Mouse (Mus musculus): Measurements from ENCODE around the gene Atp2a2. TPM values are rescaled to one million over a fixed set of nuclear protein-coding genes. Genes with fewer than 3 reads are reported as not detected.
"Not testable (repeated sequence)": the region's sequence is repeated elsewhere in the genome, so short reads cannot be mapped to it uniquely, and the experiment has no call there.

Gene Atp2a2
- polyA plus RNA-seq, 1 experiment from 2014 or later, result 34.8 TPM

DNA sequence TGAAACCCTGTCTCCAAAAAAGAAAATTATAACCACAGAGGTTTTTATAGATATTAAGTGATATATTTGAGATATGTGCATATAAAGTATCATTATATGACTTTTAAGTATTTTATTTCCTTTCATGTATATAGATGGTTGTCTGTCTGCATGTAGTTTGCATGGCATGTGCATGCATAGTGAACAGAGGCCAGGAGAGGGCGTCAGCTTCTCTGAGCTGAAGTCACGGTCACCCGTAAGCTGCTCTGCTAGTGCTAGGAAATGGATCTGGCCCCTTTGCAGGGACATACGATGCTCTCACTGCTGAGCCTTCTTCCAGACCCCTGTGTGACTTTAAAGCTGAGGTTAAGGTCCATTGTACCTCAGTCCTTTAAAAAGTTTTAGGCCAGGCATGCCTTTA, 67.5 kb downstream of the Atp2a2 start:
- Histone ChIP-seq H3K4me3 (no peak overlapping the region), H3K9me3 (no peaks in the 10 kb centered on the region), H3K27me3 (ENCODE audit: poor library complexity, severe bottlenecking) (no peaks in the 10 kb centered on the region), H3K36me3 (replicated peaks) (peaks cover 100% of the 10 kb centered on the region), H3K27ac (no peak overlapping the region), H3K4me1 (no peaks in the 10 kb centered on the region)
- DNase-seq (ENCODE audit: extremely low spot score, low spot score), result no peak
- 90% methylated on average over 4 of the region's 4 CpGs for WGBS

DNA sequence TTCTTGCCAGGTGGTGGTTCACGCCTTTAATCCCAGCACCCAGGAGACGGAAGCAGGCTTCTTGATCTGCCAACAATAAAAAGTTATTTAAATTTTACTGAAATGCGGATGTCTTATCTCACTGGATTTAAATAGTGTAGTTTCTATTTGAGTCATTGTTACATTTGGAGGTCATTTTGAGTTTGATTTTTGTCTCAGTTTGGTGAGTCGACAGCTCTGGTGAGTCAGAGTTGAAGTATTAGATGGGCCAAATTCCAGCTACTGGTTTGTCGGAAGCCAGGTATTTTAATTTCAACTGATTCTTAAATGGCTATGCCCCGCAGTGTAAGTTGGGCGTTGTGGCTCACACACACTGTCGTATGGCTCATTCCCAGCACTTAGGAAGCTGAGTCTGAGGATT, 70.8 kb downstream of the Atp2a2 start:
- 95% methylated on average over 8 of the region's 8 CpGs for WGBS
- Histone ChIP-seq H3K27me3 (ENCODE audit: poor library complexity, severe bottlenecking) (no peaks in the 10 kb centered on the region), H3K36me3 (replicated peaks) (peaks cover 99% of the 10 kb centered on the region), H3K4me1 (no peaks in the 10 kb centered on the region), H3K4me3 (no peak overlapping the region), H3K9me3 (no peaks in the 10 kb centered on the region), H3K27ac (no peak overlapping the region)
- DNase-seq (ENCODE audit: extremely low spot score, low spot score), result no peak

- 97% methylated on average over 4 of the region's 4 CpGs for WGBS
- no peak for DNase-seq (ENCODE audit: extremely low spot score, low spot score)
- Histone ChIP-seq H3K27me3 (ENCODE audit: poor library complexity, severe bottlenecking) (no peaks in the 10 kb centered on the region), H3K36me3 (replicated peaks) (peaks cover 98% of the 10 kb centered on the region), H3K4me3 (no peak overlapping the region), H3K4me1 (no peaks in the 10 kb centered on the region), H3K27ac (no peak overlapping the region), H3K9me3 (no peaks in the 10 kb centered on the region)
Observed at GRCm38 (mm10) chr5:122430036-122430775, 71.8 kb downstream of the Atp2a2 start.

- Histone ChIP-seq H3K27me3 (ENCODE audit: poor library complexity, severe bottlenecking) (no peaks in the 10 kb centered on the region), H3K36me3 (replicated peaks) (peaks cover 54% of the 10 kb centered on the region), H3K4me3 (no peak overlapping the region), H3K27ac (no peak overlapping the region), H3K4me1 (peaks cover 18% of the 10 kb centered on the region), H3K9me3 (no peaks in the 10 kb centered on the region)
- no peak for DNase-seq (ENCODE audit: extremely low spot score, low spot score)
- WGBS, result 95% methylated on average over 2 of the region's 2 CpGs
Observed at GRCm38 (mm10) chr5:122425550-122425949, 76.5 kb downstream of the Atp2a2 start.

GRCm38 (mm10) chr5:122423083-122423482, 78.9 kb downstream of the Atp2a2 start:
- peaks cover 29% of the 10 kb centered on the region for H3K36me3 ChIP-seq (replicated peaks)
- DNase-seq (ENCODE audit: extremely low spot score, low spot score), result no peak
- H3K4me1 ChIP-seq, result peaks cover 18% of the 10 kb centered on the region
- peak overlapping the region; percentile 93 for H3K27ac ChIP-seq
- H3K9me3 ChIP-seq, result no peaks in the 10 kb centered on the region; the same call in 1 of the 2 replicates
- H3K27me3 ChIP-seq (ENCODE audit: poor library complexity, severe bottlenecking), result no peaks in the 10 kb centered on the region
- 34% methylated on average over 15 of the region's 15 CpGs for WGBS
- H3K4me3 ChIP-seq, result peak overlapping the region; percentile 100

- DNase-seq (ENCODE audit: extremely low spot score, low spot score), result peak; percentile 91
- Histone ChIP-seq H3K4me3 (peak overlapping the region; percentile 100), H3K4me1 (peaks cover 18% of the 10 kb centered on the region), H3K9me3 (no peaks in the 10 kb centered on the region; the same call in 1 of the 2 replicates), H3K36me3 (replicated peaks) (peaks cover 22% of the 10 kb centered on the region), H3K27me3 (ENCODE audit: poor library complexity, severe bottlenecking) (no peaks in the 10 kb centered on the region), H3K27ac (peak overlapping the region; percentile 93)
- WGBS, result under 1% methylated on average over 73 of the region's 73 CpGs
Observed at GRCm38 (mm10) chr5:122422071-122422964, 79.7 kb downstream of the Atp2a2 start.

DNA sequence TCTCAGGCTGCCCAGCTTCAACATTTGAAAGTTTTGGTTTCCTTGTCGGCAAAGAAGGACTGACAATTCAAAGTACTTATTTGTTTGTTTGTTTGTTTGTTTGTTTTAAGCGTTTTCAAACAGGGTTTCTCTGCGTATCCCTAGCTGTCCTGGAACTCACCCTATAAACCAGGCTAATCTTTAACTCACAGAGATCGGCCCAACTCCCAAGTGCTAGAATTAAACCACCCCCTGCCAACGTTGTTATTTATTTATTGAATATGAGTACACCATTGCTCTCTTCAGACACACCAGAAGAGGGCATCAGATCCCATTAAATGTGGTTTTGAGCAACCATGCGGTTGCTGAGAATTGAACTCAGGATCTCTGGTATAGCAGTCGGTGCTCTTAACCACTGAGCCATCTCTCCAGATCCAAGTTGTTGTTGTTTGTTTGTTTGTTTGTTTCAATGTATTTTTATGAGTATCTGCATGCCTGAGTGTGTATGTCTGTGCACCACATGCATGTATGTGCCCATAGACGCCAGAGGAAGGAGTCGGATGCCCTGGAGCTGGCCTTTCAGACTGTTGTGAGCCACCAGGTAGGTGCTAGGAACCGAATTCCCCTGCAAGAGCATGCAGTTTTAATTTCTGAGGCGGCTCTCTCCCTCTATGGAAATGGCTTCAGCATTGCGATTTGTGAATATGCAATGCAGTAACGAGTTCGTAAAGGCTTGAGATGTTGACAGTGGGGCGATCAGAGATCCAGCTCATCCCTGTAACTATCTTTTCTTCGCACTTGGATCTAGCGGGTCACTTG, 80.6 kb downstream of the Atp2a2 start, which contains the start of gene Anapc7:
Gene Anapc7, plus strand, starts transcription at position 423 of the 798 bp plus-strand sequence.
- WGBS, result 28% methylated on average over 17 of the region's 17 CpGs
- no peaks in the 10 kb centered on the region; the same call in 1 of the 2 replicates for H3K9me3 ChIP-seq
- peak within 1 kb of the TSS; percentile 100 for H3K4me3 ChIP-seq
- peak within 1 kb of the TSS; percentile 93 for H3K27ac ChIP-seq
- H3K4me1 ChIP-seq, result peaks cover 18% of the 10 kb centered on the region
- no peaks in the 10 kb centered on the region for H3K27me3 ChIP-seq (ENCODE audit: poor library complexity, severe bottlenecking)
- DNase-seq (ENCODE audit: extremely low spot score, low spot score), result no peak
- H3K36me3 ChIP-seq (replicated peaks), result peaks cover 14% of the 10 kb centered on the region

DNA sequence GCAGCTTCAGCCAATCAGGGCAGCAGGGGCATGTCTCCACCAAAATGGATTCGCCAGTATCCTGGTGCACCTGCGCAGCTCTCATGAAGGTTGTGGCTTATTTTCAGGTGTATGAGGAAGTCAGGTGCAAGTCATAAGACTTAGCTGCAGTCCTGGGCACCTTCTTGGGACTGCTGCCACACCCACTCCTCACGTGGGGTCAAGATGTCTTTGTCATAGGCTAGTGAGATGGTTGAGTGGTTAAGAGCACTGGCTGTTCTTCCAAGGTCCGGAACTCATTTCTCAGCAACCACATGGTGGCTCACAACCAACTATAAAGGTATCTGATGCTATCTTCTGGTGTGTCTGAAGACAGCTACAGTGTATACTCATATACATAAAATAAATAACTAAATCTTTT, 81.3 kb downstream of the Atp2a2 start:
- not testable (repeated sequence) for H3K36me3 ChIP-seq (replicated peaks); H3K4me3 ChIP-seq; DNase-seq (ENCODE audit: extremely low spot score, low spot score); H3K27ac ChIP-seq; H3K9me3 ChIP-seq; H3K27me3 ChIP-seq (ENCODE audit: poor library complexity, severe bottlenecking)
- WGBS, result 78% methylated on average over 4 of the region's 4 CpGs
- H3K4me1 ChIP-seq, result peaks cover 18% of the 10 kb centered on the region

- no peak overlapping the region for H3K27ac ChIP-seq
- no peaks in the 10 kb centered on the region; the same call in 1 of the 2 replicates for H3K9me3 ChIP-seq
- H3K4me3 ChIP-seq, result no peak overlapping the region
- no peaks in the 10 kb centered on the region for H3K27me3 ChIP-seq (ENCODE audit: poor library complexity, severe bottlenecking)
- WGBS, result 90% methylated on average over 12 of the region's 12 CpGs
- no peaks in the 10 kb centered on the region for H3K4me1 ChIP-seq
- DNase-seq (ENCODE audit: extremely low spot score, low spot score), result no peak
- H3K36me3 ChIP-seq (replicated peaks), result peaks cover 2% of the 10 kb centered on the region
Observed at GRCm38 (mm10) chr5:122415465-122415864, 86.6 kb downstream of the Atp2a2 start.

DNA sequence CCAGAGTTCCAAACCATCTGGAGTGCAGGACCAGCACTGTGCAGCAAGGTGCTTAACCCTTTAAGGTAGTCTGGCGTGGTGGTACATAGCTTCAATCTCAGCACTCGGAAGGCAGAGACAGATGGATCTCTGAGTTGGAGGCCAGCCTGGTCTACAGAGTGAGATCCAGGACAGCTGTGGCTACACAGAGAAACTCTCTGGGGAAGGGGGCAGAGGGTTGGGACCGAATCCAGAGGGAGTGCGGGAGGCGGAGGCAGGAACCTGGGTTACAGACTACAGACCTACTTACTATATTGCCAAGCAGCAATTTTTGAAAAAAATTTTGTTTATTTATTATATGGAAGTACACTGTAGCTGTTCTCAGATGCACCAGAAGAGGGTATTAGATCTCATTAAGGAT, 87.7 kb downstream of the Atp2a2 start:
- Histone ChIP-seq H3K4me1 (no peaks in the 10 kb centered on the region), H3K27me3 (ENCODE audit: poor library complexity, severe bottlenecking) (no peaks in the 10 kb centered on the region), H3K36me3 (replicated peaks) (peaks cover 13% of the 10 kb centered on the region), H3K27ac (no peak overlapping the region), H3K9me3 (no peaks in the 10 kb centered on the region; the same call in 1 of the 2 replicates), H3K4me3 (no peak overlapping the region)
- 95% methylated on average over 5 of the region's 5 CpGs for whole genome bisulfite sequencing
- no peak for DNase-seq (ENCODE audit: extremely low spot score, low spot score)

GRCm38 (mm10) chr5:122412826-122413225, 89.2 kb downstream of the Atp2a2 start:
- DNase-seq (ENCODE audit: extremely low spot score, low spot score), result no peak
- H3K9me3 ChIP-seq, result no peaks in the 10 kb centered on the region
- whole genome bisulfite sequencing, result 72% methylated on average over 6 of the region's 6 CpGs
- H3K27ac ChIP-seq, result no peak overlapping the region
- H3K27me3 ChIP-seq (ENCODE audit: poor library complexity, severe bottlenecking), result no peaks in the 10 kb centered on the region
- peaks cover 13% of the 10 kb centered on the region for H3K36me3 ChIP-seq (replicated peaks)
- H3K4me3 ChIP-seq, result no peak overlapping the region
- H3K4me1 ChIP-seq, result no peaks in the 10 kb centered on the region

DNA sequence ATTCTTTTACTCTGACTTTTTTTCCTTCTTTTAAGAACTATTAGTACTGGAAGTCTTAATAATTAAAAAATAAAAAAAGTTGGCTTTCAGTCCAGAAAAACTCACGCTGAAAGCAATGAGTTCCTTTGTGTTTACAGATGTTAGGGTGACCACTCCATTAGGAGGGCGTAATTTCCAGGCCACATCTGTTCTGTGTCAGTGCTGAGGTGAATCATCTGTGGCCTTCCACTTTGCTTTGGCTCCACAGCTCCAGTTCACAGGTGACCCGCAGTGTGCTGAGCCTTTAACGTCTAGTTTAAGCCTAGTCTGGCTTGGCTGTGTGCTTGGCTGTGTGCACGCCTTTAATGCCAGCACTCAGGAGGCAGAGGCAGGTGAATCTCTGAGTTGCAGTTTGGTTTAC, 90.1 kb downstream of the Atp2a2 start:
- DNase-seq (ENCODE audit: extremely low spot score, low spot score), result no peak
- Histone ChIP-seq H3K9me3 (peaks cover 3% of the 10 kb centered on the region; the same call in 1 of the 2 replicates), H3K27me3 (ENCODE audit: poor library complexity, severe bottlenecking) (no peaks in the 10 kb centered on the region), H3K4me1 (no peaks in the 10 kb centered on the region), H3K4me3 (no peak overlapping the region), H3K36me3 (replicated peaks) (peaks cover 21% of the 10 kb centered on the region), H3K27ac (no peak overlapping the region)
- 84% methylated on average over 5 of the region's 5 CpGs for WGBS
